Mouse (Mus musculus) cortical plate, adult 2 months (tissue): Measurements from ENCODE around the gene Defa26. TPM values are rescaled to one million over a fixed set of nuclear protein-coding genes. Genes with fewer than 3 reads are reported as not detected.
"Not testable (repeated sequence)": the region's sequence is repeated elsewhere in the genome, so short reads cannot be mapped to it uniquely, and the experiment has no call there.

Experiments used
- H3K27ac ChIP-seq: fragments of 200-500 bp; 2 replicates; pipeline ENCODE4 v1.5.1; 2012; ENCODE audit warnings: low read length, control low read depth, inconsistent platforms; ENCODE audit not compliant: insufficient read depth
- H3K4me1 ChIP-seq: fragments of 200-500 bp; 2 replicates; pipeline ENCODE4 v1.6.1; 2011; ENCODE audit warnings: low read length; ENCODE audit not compliant: control insufficient read depth, insufficient read depth
- H3K4me3 ChIP-seq: fragments of 200-500 bp; 2 replicates; pipeline ENCODE4 v1.5.1; 2011; ENCODE audit warnings: mild to moderate bottlenecking, low read length, control low read depth; ENCODE audit not compliant: insufficient read depth
- polyA plus RNA-seq: library from polyadenylated mRNA; depleted of rRNA; stranded (reverse); fragments of >200 nt; gene quantifications from 2 replicates; pipeline ENCODE4 v1.2.3, GENCODE M21; 2012; rRNA removed

Defa26 gene
- not detected in 2 replicates for polyA plus RNA-seq

- H3K4me3 ChIP-seq, H3K4me1 ChIP-seq, H3K27ac ChIP-seq: not testable (repeated sequence)
Observed at GRCm38 (mm10) chr8:21617883-21618282, at the start of gene Defa26. TSS of gene Defa26 (plus strand) at chr8:21618183.

GRCm38 (mm10) chr8:21582706-21583105 is 35.3 kb upstream of the Defa26 start, which contains the start of gene Defa28:
TSS of gene Defa28 (plus strand) at chr8:21583006.
- H3K27ac ChIP-seq, H3K4me1 ChIP-seq, H3K4me3 ChIP-seq: not testable (repeated sequence)

GRCm38 (mm10) chr8:21594408-21594807 is 23.6 kb upstream of the Defa26 start, which contains the start of gene Gm7861:
TSS of gene Gm7861 (minus strand) at chr8:21594508.
- H3K4me3 ChIP-seq, H3K27ac ChIP-seq, H3K4me1 ChIP-seq: not testable (repeated sequence)

- not testable (repeated sequence) for H3K4me3 ChIP-seq, H3K4me1 ChIP-seq, H3K27ac ChIP-seq
Observed at GRCm38 (mm10) chr8:21655480-21655879, 37.5 kb downstream of the Defa26 start, which contains the start of gene Defa17. TSS of gene Defa17 (plus strand) at chr8:21655780.

- H3K27ac ChIP-seq = not testable (repeated sequence)
Observed at GRCm38 (mm10) chr8:21665497-21665896, 47.5 kb downstream of the Defa26 start, which contains the start of gene Defa34. TSS of gene Defa34 (plus strand) at chr8:21665797.

More at GRCm38 (mm10) chr8:21665497-21665896, 47.5 kb downstream of the Defa26 start, which contains the start of gene Defa34:
- H3K4me3 ChIP-seq, H3K4me1 ChIP-seq: not testable (repeated sequence)

Other genes starting within 250 kb of the Defa26 start
- gene Defa2, start 239.7 kb upstream of the Defa26 start, polyA plus RNA-seq = not detected in 2 replicates
- gene Defa33, start 226.4 kb upstream of the Defa26 start, polyA plus RNA-seq = not detected in 2 replicates
- not detected in 2 replicates for gene Defa36, start 190.8 kb upstream of the Defa26 start, polyA plus RNA-seq
- not detected in 2 replicates for gene Gm7849, start 161.6 kb upstream of the Defa26 start, polyA plus RNA-seq
- gene Defa20, start 108.9 kb upstream of the Defa26 start, polyA plus RNA-seq = not detected in 2 replicates
- not detected in 2 replicates for gene Defa32, start 89.2 kb upstream of the Defa26 start, polyA plus RNA-seq
- gene Defa37, start 52.8 kb upstream of the Defa26 start, polyA plus RNA-seq = not detected in 2 replicates
- not detected in 2 replicates for gene Defa28, start 35.2 kb upstream of the Defa26 start, polyA plus RNA-seq
- gene Gm7861, start 23.7 kb upstream of the Defa26 start, polyA plus RNA-seq = not detected in 2 replicates
- gene Defa17, start 37.6 kb downstream of the Defa26 start, polyA plus RNA-seq = not detected in 2 replicates
- gene Defa34, start 47.6 kb downstream of the Defa26 start, polyA plus RNA-seq = not detected in 2 replicates
- gene AY761184, start 85.5 kb downstream of the Defa26 start, polyA plus RNA-seq = not detected in 2 replicates
- gene Defa24, start 116.3 kb downstream of the Defa26 start, polyA plus RNA-seq = not detected in 2 replicates
- gene Defb50, start 205.4 kb downstream of the Defa26 start, polyA plus RNA-seq = not detected in 2 replicates
- gene Defb2, start 221.7 kb downstream of the Defa26 start, polyA plus RNA-seq = not detected in 2 replicates
- gene Defb10, start 240.7 kb downstream of the Defa26 start, polyA plus RNA-seq = not detected in 2 replicates